Mouse (Mus musculus) midbrain, embryonic 11.5 days (tissue): ENCODE results near the gene Fchsd2. TPM values are rescaled to one million over a fixed set of nuclear protein-coding genes. Genes with fewer than 3 reads are reported as not detected.

Experiments used
- ATAC-seq: fragments of 200-750 bp; cut with Nextera tagmentation; 2 replicates; pipeline ENCODE4 v1.8.0; 2017; ENCODE audit warnings: moderate TSS enrichment, moderate library complexity; ENCODE audit not compliant: low FRiP score
- DNase-seq: peaks from one replicate; pipeline ENCODE4 v3.0.0; 2015; ENCODE audit warnings: low spot score; ENCODE audit errors: missing footprints
- H3K27ac ChIP-seq: fragments of 300-500 bp; sonication (generic); 2 replicates; pipeline ENCODE4 v1.5.1; 2014; ENCODE audit warnings: low read depth, low read length
- H3K27me3 ChIP-seq: fragments of 300-500 bp; sonication (generic); 2 replicates; pipeline ENCODE4 v1.6.1; 2014; ENCODE audit warnings: mild to moderate bottlenecking, low read length, moderate library complexity, mixed read lengths; ENCODE audit not compliant: control insufficient read depth, insufficient read depth
- H3K36me3 ChIP-seq: fragments of 300-500 bp; sonication (generic); 2 replicates; pipeline ENCODE4 v1.6.1; 2014; ENCODE audit warnings: mild to moderate bottlenecking, low read length, moderate library complexity, mixed read lengths; ENCODE audit not compliant: control insufficient read depth, insufficient read depth
- H3K4me1 ChIP-seq: fragments of 300-500 bp; sonication (generic); 2 replicates; pipeline ENCODE4 v1.6.1; 2014; ENCODE audit warnings: low read length; ENCODE audit not compliant: control insufficient read depth, insufficient read depth
- H3K4me2 ChIP-seq: fragments of 300-500 bp; sonication (generic); 2 replicates; pipeline ENCODE4 v1.6.1; 2014; ENCODE audit warnings: mild to moderate bottlenecking, moderate library complexity
- H3K4me3 ChIP-seq: fragments of 300-500 bp; sonication (generic); 2 replicates; pipeline ENCODE4 v1.5.1; 2014; ENCODE audit warnings: low read depth, low read length
- H3K9ac ChIP-seq: fragments of 300-500 bp; sonication (generic); 2 replicates; pipeline ENCODE4 v1.6.1; 2014; ENCODE audit warnings: low read length
- H3K9me3 ChIP-seq: fragments of 300-500 bp; sonication (generic); 2 replicates; pipeline ENCODE4 v1.6.1; 2016; ENCODE audit warnings: low read length; ENCODE audit not compliant: control insufficient read depth
- WGBS: fragments of 180-500 bp; shearing (Covaris S2); extraction: QIAGEN DNeasy Blood & Tissue Kit; methylation state at CpG from one replicate; pipeline ENCODE4 v1.1.7; 2014; 5-methylcytosine and 5-hydroxymethylcytosine counted together
- polyA plus RNA-seq: library from polyadenylated mRNA; unstranded; fragments of >200 nt; fragmentation: Nextera tagmentation; extraction: Ambion mirVana; gene quantifications from 2 replicates; pipeline ENCODE4 v1.2.1, GENCODE M21; 2014

Gene Fchsd2
- polyA plus RNA-seq, 1 experiment from 2014 or later: 24.8 TPM

GRCm38 (mm10) chr7:101271602-101272001 lies 178.9 kb downstream of the Fchsd2 start:
- DNase-seq (no peak), ATAC-seq (no peak)
- H3K4me1 ChIP-seq: no peaks in the 10 kb centered on the region
- no peaks in the 10 kb centered on the region for H3K27me3 ChIP-seq
- no peaks in the 10 kb centered on the region for H3K36me3 ChIP-seq
- H3K4me3 ChIP-seq: no peak overlapping the region
- no peaks in the 10 kb centered on the region for H3K9me3 ChIP-seq
- H3K9ac ChIP-seq: no peak overlapping the region
- 87% methylated on average over 1 of the region's 1 CpGs for WGBS
- H3K27ac ChIP-seq: no peak overlapping the region
- H3K4me2 ChIP-seq: no peak overlapping the region

GRCm38 (mm10) chr7:101272466-101273160 lies 179.9 kb downstream of the Fchsd2 start:
- ATAC-seq: no peak
- H3K36me3 ChIP-seq: no peaks in the 10 kb centered on the region
- H3K27ac ChIP-seq: no peak overlapping the region
- no peak for DNase-seq
- no peaks in the 10 kb centered on the region for H3K4me1 ChIP-seq
- no peak overlapping the region for H3K9ac ChIP-seq
- H3K27me3 ChIP-seq: no peaks in the 10 kb centered on the region
- H3K4me3 ChIP-seq: no peak overlapping the region
- 90% methylated on average over 8 of the region's 8 CpGs for WGBS
- no peaks in the 10 kb centered on the region for H3K9me3 ChIP-seq
- no peak overlapping the region for H3K4me2 ChIP-seq

GRCm38 (mm10) chr7:101282721-101283120 lies 190.1 kb downstream of the Fchsd2 start:
- H3K4me2 ChIP-seq: no peak overlapping the region
- H3K4me3 ChIP-seq: no peak overlapping the region
- DNase-seq (no peak), ATAC-seq (no peak)
- H3K36me3 ChIP-seq: no peaks in the 10 kb centered on the region
- no peaks in the 10 kb centered on the region for H3K27me3 ChIP-seq
- no peaks in the 10 kb centered on the region for H3K9me3 ChIP-seq
- H3K27ac ChIP-seq: no peak overlapping the region
- no peak overlapping the region for H3K9ac ChIP-seq
- 90% methylated on average over 3 of the region's 3 CpGs for WGBS
- no peaks in the 10 kb centered on the region for H3K4me1 ChIP-seq

- Histone ChIP-seq H3K36me3 (no peaks in the 10 kb centered on the region), H3K4me1 (no peaks in the 10 kb centered on the region), H3K27me3 (no peaks in the 10 kb centered on the region), H3K4me2 (no peak overlapping the region), H3K9me3 (no peaks in the 10 kb centered on the region), H3K9ac (no peak overlapping the region), H3K4me3 (no peak overlapping the region), H3K27ac (no peak overlapping the region)
- DNase-seq (no peak), ATAC-seq (no peak)
- 93% methylated on average over 1 of the region's 1 CpGs for WGBS
Measured at GRCm38 (mm10) chr7:101284504-101284903, 191.8 kb downstream of the Fchsd2 start.

- WGBS: 78% methylated on average over 4 of the region's 4 CpGs
- H3K4me1 ChIP-seq: no peaks in the 10 kb centered on the region
- H3K27me3 ChIP-seq: no peaks in the 10 kb centered on the region
- no peak overlapping the region for H3K4me3 ChIP-seq
- H3K36me3 ChIP-seq: no peaks in the 10 kb centered on the region
- no peak overlapping the region for H3K27ac ChIP-seq
- H3K9me3 ChIP-seq: no peaks in the 10 kb centered on the region
- ATAC-seq: no peak
- no peak overlapping the region for H3K4me2 ChIP-seq
- no peak for DNase-seq
- no peak overlapping the region for H3K9ac ChIP-seq
Measured at GRCm38 (mm10) chr7:101286891-101287290, 194.2 kb downstream of the Fchsd2 start.

GRCm38 (mm10) chr7:101287820-101288219 lies 195.2 kb downstream of the Fchsd2 start:
- H3K27me3 ChIP-seq: no peaks in the 10 kb centered on the region
- H3K27ac ChIP-seq: no peak overlapping the region
- WGBS: 92% methylated on average over 2 of the region's 2 CpGs

GRCm38 (mm10) chr7:101288436-101288835 lies 195.8 kb downstream of the Fchsd2 start:
- H3K4me1 ChIP-seq: no peaks in the 10 kb centered on the region
- H3K4me3 ChIP-seq: no peak overlapping the region
- H3K4me2 ChIP-seq: no peak overlapping the region
- DNase-seq (peak; percentile 88), ATAC-seq (0 out of 2 replicates have a peak, but pooled peaks have one; percentile 22)
- no peak overlapping the region for H3K27ac ChIP-seq
- H3K36me3 ChIP-seq: no peaks in the 10 kb centered on the region
- H3K9ac ChIP-seq: no peak overlapping the region
- 50% methylated on average over 4 of the region's 4 CpGs for WGBS
- H3K27me3 ChIP-seq: no peaks in the 10 kb centered on the region
- H3K9me3 ChIP-seq: no peaks in the 10 kb centered on the region

More at GRCm38 (mm10) chr7:101287820-101288219, 195.2 kb downstream of the Fchsd2 start:
- no peak for ATAC-seq
- H3K9ac ChIP-seq: no peak overlapping the region
- DNase-seq: no peak
- H3K9me3 ChIP-seq: no peaks in the 10 kb centered on the region
- H3K36me3 ChIP-seq: no peaks in the 10 kb centered on the region
- no peak overlapping the region for H3K4me3 ChIP-seq
- no peak overlapping the region for H3K4me2 ChIP-seq
- H3K4me1 ChIP-seq: no peaks in the 10 kb centered on the region

GRCm38 (mm10) chr7:101290401-101290800 lies 197.7 kb downstream of the Fchsd2 start:
- Histone ChIP-seq H3K4me2 (no peak overlapping the region), H3K36me3 (no peaks in the 10 kb centered on the region), H3K27ac (no peak overlapping the region), H3K27me3 (no peaks in the 10 kb centered on the region), H3K4me3 (no peak overlapping the region), H3K9me3 (no peaks in the 10 kb centered on the region), H3K9ac (no peak overlapping the region), H3K4me1 (no peaks in the 10 kb centered on the region)
- DNase-seq: no peak
- ATAC-seq: no peak
- 95% methylated on average over 10 of the region's 10 CpGs for WGBS

GRCm38 (mm10) chr7:101291211-101291610 lies 198.5 kb downstream of the Fchsd2 start:
- Histone ChIP-seq H3K27me3 (no peaks in the 10 kb centered on the region), H3K4me3 (no peak overlapping the region), H3K4me1 (peaks cover 2% of the 10 kb centered on the region), H3K4me2 (no peak overlapping the region), H3K36me3 (no peaks in the 10 kb centered on the region), H3K27ac (no peak overlapping the region), H3K9me3 (no peaks in the 10 kb centered on the region), H3K9ac (no peak overlapping the region)
- WGBS: 81% methylated on average over 5 of the region's 5 CpGs
- ATAC-seq: no peak
- no peak for DNase-seq
